Mouse (Mus musculus) midbrain, postnatal 0 days (tissue): ENCODE measurements around the gene Neurog3. TPM values are rescaled to one million over a fixed set of nuclear protein-coding genes. Genes with fewer than 3 reads are reported as not detected.
A peak's percentile ranks its signal among the peaks of the same experiment; 100 is the strongest.

Experiments
- ATAC-seq: fragments of 200-750 bp; cut with Nextera tagmentation; 2 replicates; pipeline ENCODE4 v1.8.0; 2017; ENCODE audit warnings: moderate number of reproducible peaks, mild to moderate bottlenecking, moderate TSS enrichment, moderate library complexity; ENCODE audit not compliant: low FRiP score
- DNase-seq: peaks from one replicate; pipeline ENCODE4 v3.0.0-alpha.2; 2015; ENCODE audit warnings: low spot score
- H3K27ac ChIP-seq: fragments of 300-500 bp; sonication (generic); 2 replicates; pipeline ENCODE4 v1.5.1; 2014; ENCODE audit warnings: low read depth, mild to moderate bottlenecking, low read length, mixed read lengths
- H3K27me3 ChIP-seq: fragments of 300-500 bp; sonication (generic); 2 replicates; pipeline ENCODE4 v1.6.1; 2014; ENCODE audit warnings: low read length, control low read depth, mixed read lengths; ENCODE audit not compliant: insufficient read depth
- H3K36me3 ChIP-seq: fragments of 300-500 bp; sonication (generic); 2 replicates; pipeline ENCODE4 v1.6.1; 2014; ENCODE audit warnings: low read length, control low read depth, mixed read lengths; ENCODE audit not compliant: insufficient read depth
- H3K4me1 ChIP-seq: fragments of 300-500 bp; sonication (generic); 2 replicates; pipeline ENCODE4 v1.6.1; 2014; ENCODE audit warnings: mild to moderate bottlenecking, control low read depth, antibody characterized with exemption, low read length, mixed read lengths; ENCODE audit not compliant: insufficient read depth
- H3K4me2 ChIP-seq: fragments of 300-500 bp; sonication (generic); 2 replicates; pipeline ENCODE4 v1.6.1; 2014; ENCODE audit warnings: low read depth, mild to moderate bottlenecking, low read length, mixed read lengths; ENCODE audit not compliant: poor library complexity, severe bottlenecking
- H3K4me3 ChIP-seq: fragments of 300-500 bp; sonication (generic); 2 replicates; pipeline ENCODE4 v1.5.1; 2014; ENCODE audit warnings: low read depth, mild to moderate bottlenecking, low read length, moderate library complexity
- H3K9ac ChIP-seq: fragments of 300-500 bp; sonication (generic); replicated peaks from 2 replicates; pipeline ENCODE4 v1.6.1; 2014; ENCODE audit warnings: mild to moderate bottlenecking, low read length, moderate library complexity, mixed read lengths; ENCODE audit not compliant: poor library complexity, severe bottlenecking
- H3K9me3 ChIP-seq: fragments of 300-500 bp; sonication (generic); 2 replicates; pipeline ENCODE4 v1.6.1; 2016; ENCODE audit warnings: low read length, control low read depth
- CTCF ChIP-seq: IDR thresholded peaks from 2 replicates; pipeline ENCODE4 v1.5.1; 2016; ENCODE audit warnings: antibody characterized with exemption, mild to moderate bottlenecking
- WGBS: fragments of 180-500 bp; shearing (Covaris S2); extraction: QIAGEN DNeasy Blood & Tissue Kit; methylation state at CpG from one replicate; pipeline ENCODE4 v1.1.7; 2014; 5-methylcytosine and 5-hydroxymethylcytosine counted together
- polyA plus RNA-seq: library from polyadenylated mRNA; unstranded; fragments of >200 nt; fragmentation: Nextera tagmentation; extraction: Ambion mirVana; gene quantifications from 2 replicates; pipeline ENCODE4 v1.2.1, GENCODE M21; 2015
- total RNA-seq: library from RNA; depleted of rRNA; stranded (reverse); fragments of >200 nt; gene quantifications from 2 replicates; pipeline ENCODE4 v1.2.3, GENCODE M21; 2014

Neurog3 gene
- total and polyA plus RNA-seq, 2 experiments from 2014 or later, result not detected

GRCm38 (mm10) chr10:62107048-62107447 is 25.8 kb upstream of the Neurog3 start:
- DNase-seq (no peak), ATAC-seq (no peak)
- Histone ChIP-seq H3K9ac (no peak overlapping the region), H3K4me1 (peaks cover 8% of the 10 kb centered on the region; the same call in 1 of the 2 replicates), H3K27ac (no peak overlapping the region), H3K4me2 (no peak overlapping the region), H3K27me3 (no peaks in the 10 kb centered on the region), H3K4me3 (no peak overlapping the region), H3K36me3 (peaks cover 6% of the 10 kb centered on the region; the same call in 1 of the 2 replicates), H3K9me3 (no peaks in the 10 kb centered on the region)
- WGBS, result 68% methylated on average over 9 of the region's 9 CpGs
- no peak for TF ChIP-seq CTCF

GRCm38 (mm10) chr10:62110504-62111206 is 22.2 kb upstream of the Neurog3 start:
- peak overlapping the region; percentile 85 for H3K9ac ChIP-seq
- peak overlapping the region; percentile 93 for H3K4me2 ChIP-seq
- peak overlapping the region; percentile 33; the same call in 1 of the 2 replicates for H3K27ac ChIP-seq
- H3K4me3 ChIP-seq, result peak overlapping the region; percentile 71
- H3K4me1 ChIP-seq, result peaks cover 5% of the 10 kb centered on the region; the same call in 1 of the 2 replicates
- peaks cover 6% of the 10 kb centered on the region; the same call in 1 of the 2 replicates for H3K36me3 ChIP-seq
- ATAC-seq (peak; percentile 87), DNase-seq (peak; percentile 76)
- WGBS, result 0% methylated on average over 53 of the region's 57 CpGs
- no peaks in the 10 kb centered on the region for H3K9me3 ChIP-seq
- H3K27me3 ChIP-seq, result no peaks in the 10 kb centered on the region
- peak; percentile 91 for TF ChIP-seq CTCF

GRCm38 (mm10) chr10:62111207-62111576 is 21.7 kb upstream of the Neurog3 start:
- H3K9ac ChIP-seq, result peak overlapping the region; percentile 85

GRCm38 (mm10) chr10:62113865-62114647 is 18.8 kb upstream of the Neurog3 start:
- peak; percentile 43 for DNase-seq
- no peak for TF ChIP-seq CTCF

More at GRCm38 (mm10) chr10:62111207-62111576, 21.7 kb upstream of the Neurog3 start:
- Histone ChIP-seq H3K4me2 (peak overlapping the region; percentile 93), H3K27me3 (no peaks in the 10 kb centered on the region), H3K27ac (no peak overlapping the region), H3K4me1 (peaks cover 5% of the 10 kb centered on the region; the same call in 1 of the 2 replicates), H3K4me3 (peak overlapping the region; percentile 71), H3K36me3 (peaks cover 6% of the 10 kb centered on the region; the same call in 1 of the 2 replicates), H3K9me3 (no peaks in the 10 kb centered on the region)
- 38% methylated on average over 6 of the region's 6 CpGs for WGBS
- ATAC-seq, result peak; percentile 57; the same call in 1 of the 2 replicates
- TF ChIP-seq CTCF, result no peak
- no peak for DNase-seq

GRCm38 (mm10) chr10:62127137-62127536 is 5.8 kb upstream of the Neurog3 start:
- Histone ChIP-seq H3K4me1 (no peaks in the 10 kb centered on the region), H3K4me2 (no peak overlapping the region), H3K27me3 (peaks cover 47% of the 10 kb centered on the region), H3K36me3 (no peaks in the 10 kb centered on the region), H3K9me3 (no peaks in the 10 kb centered on the region), H3K27ac (no peak overlapping the region), H3K9ac (no peak overlapping the region), H3K4me3 (no peak overlapping the region)
- TF ChIP-seq CTCF, result peak; percentile 54
- ATAC-seq, result no peak
- DNase-seq, result no peak
- 43% methylated on average over 6 of the region's 6 CpGs for WGBS

More at GRCm38 (mm10) chr10:62113865-62114647, 18.8 kb upstream of the Neurog3 start:
- Histone ChIP-seq H3K36me3 (no peaks in the 10 kb centered on the region), H3K4me3 (no peak overlapping the region), H3K9ac (no peak overlapping the region), H3K4me2 (no peak overlapping the region), H3K4me1 (peaks cover 5% of the 10 kb centered on the region; the same call in 1 of the 2 replicates), H3K27me3 (no peaks in the 10 kb centered on the region), H3K27ac (no peak overlapping the region), H3K9me3 (no peaks in the 10 kb centered on the region)
- WGBS, result 50% methylated on average over 9 of the region's 9 CpGs
- ATAC-seq, result no peak
